Mouse (Mus musculus): ENCODE data around the gene Hspa1b. TPM values are rescaled to one million over a fixed set of nuclear protein-coding genes. Genes with fewer than 3 reads are reported as not detected.
"Not testable (repeated sequence)": the region's sequence is repeated elsewhere in the genome, so short reads cannot be mapped to it uniquely, and the experiment has no call there.

Hspa1b gene
- polyA plus RNA-seq, 1 experiment from 2014 or later, result 0.54 TPM

DNA sequence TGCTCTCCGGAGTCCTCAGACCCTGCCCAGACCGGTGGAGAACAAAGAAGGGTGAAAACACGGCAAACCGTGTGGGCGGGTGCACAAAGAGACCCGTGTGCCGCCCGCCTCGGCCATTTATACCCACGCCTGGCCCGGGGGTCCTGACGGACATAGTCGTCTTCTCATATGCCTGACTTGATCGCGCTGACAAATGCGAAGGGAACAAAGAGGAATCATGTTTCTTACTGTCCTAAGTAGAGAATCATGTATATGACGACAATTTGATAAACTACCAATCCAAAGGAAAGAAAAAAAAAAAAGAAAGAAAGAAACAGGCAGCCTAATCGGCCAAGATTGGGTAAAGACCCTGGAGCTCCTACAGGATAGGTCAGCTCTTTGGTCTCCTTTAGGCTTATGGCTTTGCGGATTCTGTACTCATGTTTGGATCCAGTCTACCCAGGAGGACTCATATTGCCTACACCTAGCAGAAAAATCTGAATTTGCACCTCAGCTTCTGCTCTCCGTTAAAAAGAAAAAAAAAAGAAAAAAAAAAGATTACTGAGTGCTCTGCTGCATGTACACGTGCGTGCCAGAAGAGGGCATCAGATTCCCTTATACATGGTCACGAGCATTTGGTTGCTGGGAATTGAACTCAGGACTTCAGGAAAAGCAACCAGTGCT lies 6.5 kb downstream of the Hspa1b start:
- peak overlapping the region; percentile 84 for H3K4me2 ChIP-seq (replicated peaks; ENCODE audit: low read depth, low read length)
- H3K27me3 ChIP-seq (ENCODE audit: control insufficient read depth, insufficient read depth, low read length), result no peaks in the 10 kb centered on the region
- H3K36me3 ChIP-seq (ENCODE audit: control insufficient read depth, insufficient read depth, low read length), result peaks cover 22% of the 10 kb centered on the region
- H3K4me1 ChIP-seq (ENCODE audit: control insufficient read depth, insufficient read depth, low read length), result 0 out of 2 replicates have a peak, but pooled peaks cover 11% of the 10 kb centered on the region
- H3K4me3 ChIP-seq (ENCODE audit: low read length), result peak overlapping the region; percentile 97
- peak overlapping the region; percentile 99 for H3K9ac ChIP-seq (ENCODE audit: low read depth, low read length)
- ATAC-seq (ENCODE audit: low FRiP score, low TSS enrichment), result peak; percentile 79
- H3K9me3 ChIP-seq (ENCODE audit: control insufficient read depth, low read length), result no peaks in the 10 kb centered on the region
- 1% methylated on average over 23 of the region's 23 CpGs for WGBS
- peak overlapping the region; percentile 96 for H3K27ac ChIP-seq (ENCODE audit: low read depth, low read length)

DNA sequence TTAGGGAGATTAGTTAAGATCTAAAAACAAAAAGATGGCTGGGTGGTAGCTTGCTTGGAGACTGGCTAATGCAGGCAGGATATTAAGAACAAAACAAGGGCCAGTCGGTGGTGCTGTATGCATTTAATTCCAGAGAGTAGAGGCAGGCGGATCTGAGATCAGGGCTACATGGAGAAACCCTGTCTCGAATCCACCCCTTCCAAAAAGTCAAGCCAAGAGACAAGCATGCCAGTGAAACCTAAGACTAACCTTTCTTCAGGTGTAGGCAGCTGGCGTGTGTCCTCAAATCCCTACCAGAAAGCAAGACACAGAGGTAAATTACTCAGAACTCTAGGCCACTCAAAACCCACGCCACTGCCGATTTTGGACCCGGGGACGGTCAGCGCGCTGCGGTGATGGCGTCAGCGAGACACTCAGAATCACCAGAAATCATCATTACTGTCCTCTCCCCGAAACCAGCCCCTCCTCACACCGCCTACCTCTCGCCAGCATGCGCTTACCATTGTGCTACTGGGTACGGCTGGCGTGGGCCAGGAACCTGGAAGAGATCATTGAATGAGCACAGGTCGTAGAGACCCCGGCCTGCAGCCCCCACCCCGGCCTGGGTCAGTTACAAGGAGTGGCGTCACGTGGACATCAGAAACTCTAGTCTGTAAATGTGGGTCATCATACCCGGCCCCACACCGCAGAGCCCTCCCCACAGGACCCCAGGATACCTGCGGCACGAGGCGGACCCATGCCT lies 7.2 kb downstream of the Hspa1b start:
- Histone ChIP-seq H3K9me3 (ENCODE audit: control insufficient read depth, low read length) (no peaks in the 10 kb centered on the region), H3K27ac (ENCODE audit: low read depth, low read length) (peak overlapping the region; percentile 96), H3K4me1 (ENCODE audit: control insufficient read depth, insufficient read depth, low read length) (0 out of 2 replicates have a peak, but pooled peaks cover 11% of the 10 kb centered on the region), H3K4me3 (ENCODE audit: low read length) (peak overlapping the region; percentile 97), H3K36me3 (ENCODE audit: control insufficient read depth, insufficient read depth, low read length) (peaks cover 22% of the 10 kb centered on the region), H3K9ac (ENCODE audit: low read depth, low read length) (peak overlapping the region; percentile 99), H3K27me3 (ENCODE audit: control insufficient read depth, insufficient read depth, low read length) (no peaks in the 10 kb centered on the region), H3K4me2 (replicated peaks; ENCODE audit: low read depth, low read length) (peak overlapping the region; percentile 84)
- no peak for ATAC-seq (ENCODE audit: low FRiP score, low TSS enrichment)
- WGBS, result under 1% methylated on average over 29 of the region's 29 CpGs

DNA sequence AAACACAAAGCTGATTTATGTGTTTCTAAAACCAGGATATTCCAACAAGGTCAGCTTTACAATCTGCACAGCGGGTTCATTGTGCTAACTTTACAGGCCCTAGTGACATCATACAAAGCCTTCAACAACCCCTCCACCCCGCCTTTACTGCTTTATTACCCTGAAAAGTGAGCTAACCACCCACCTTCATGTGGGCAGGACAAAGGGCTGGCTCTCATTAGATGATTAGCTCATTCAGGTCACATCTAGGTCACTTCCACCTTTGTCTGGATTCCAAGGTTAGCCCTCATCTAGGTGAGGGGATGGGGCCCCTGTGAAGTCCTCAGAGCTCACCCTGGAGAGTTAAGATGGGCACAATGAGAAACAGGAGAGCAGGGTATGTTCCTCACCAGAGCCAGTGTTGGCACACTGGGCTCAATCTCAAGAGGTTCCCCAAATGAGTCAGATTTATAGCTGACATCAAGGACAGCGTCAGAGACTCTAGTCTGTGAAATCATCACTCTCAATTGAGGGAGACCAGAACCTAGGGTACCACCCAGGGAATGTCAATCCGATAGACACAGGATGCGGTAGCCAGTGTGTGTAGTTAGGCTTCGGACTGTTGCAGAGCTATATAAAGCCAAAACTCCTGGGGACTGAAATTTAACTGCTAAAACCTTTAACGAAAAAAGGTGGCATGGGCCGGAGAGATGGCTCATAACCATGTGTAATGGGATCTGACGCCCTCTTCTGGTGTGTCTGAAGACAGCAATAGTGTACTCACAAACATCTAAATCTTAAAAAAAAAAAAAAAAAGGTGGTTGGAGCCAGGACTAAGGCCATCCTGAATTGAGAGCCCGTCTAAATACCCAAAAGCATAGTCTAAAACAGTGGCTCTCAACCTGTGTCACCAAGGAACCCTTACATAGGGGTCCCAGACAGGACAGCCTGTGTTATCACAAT lies 8.3 kb downstream of the Hspa1b start:
- ATAC-seq (ENCODE audit: low FRiP score, low TSS enrichment), result no peak
- Histone ChIP-seq H3K9ac (ENCODE audit: low read depth, low read length) (peak overlapping the region; percentile 99), H3K4me2 (replicated peaks; ENCODE audit: low read depth, low read length) (peak overlapping the region; percentile 84), H3K4me1 (ENCODE audit: control insufficient read depth, insufficient read depth, low read length) (0 out of 2 replicates have a peak, but pooled peaks cover 11% of the 10 kb centered on the region), H3K27ac (ENCODE audit: low read depth, low read length) (peak overlapping the region; percentile 96), H3K27me3 (ENCODE audit: control insufficient read depth, insufficient read depth, low read length) (no peaks in the 10 kb centered on the region), H3K4me3 (ENCODE audit: low read length) (peak overlapping the region; percentile 97), H3K9me3 (ENCODE audit: control insufficient read depth, low read length) (no peaks in the 10 kb centered on the region), H3K36me3 (ENCODE audit: control insufficient read depth, insufficient read depth, low read length) (peaks cover 22% of the 10 kb centered on the region)
- WGBS, result 17% methylated on average over 10 of the region's 10 CpGs

DNA sequence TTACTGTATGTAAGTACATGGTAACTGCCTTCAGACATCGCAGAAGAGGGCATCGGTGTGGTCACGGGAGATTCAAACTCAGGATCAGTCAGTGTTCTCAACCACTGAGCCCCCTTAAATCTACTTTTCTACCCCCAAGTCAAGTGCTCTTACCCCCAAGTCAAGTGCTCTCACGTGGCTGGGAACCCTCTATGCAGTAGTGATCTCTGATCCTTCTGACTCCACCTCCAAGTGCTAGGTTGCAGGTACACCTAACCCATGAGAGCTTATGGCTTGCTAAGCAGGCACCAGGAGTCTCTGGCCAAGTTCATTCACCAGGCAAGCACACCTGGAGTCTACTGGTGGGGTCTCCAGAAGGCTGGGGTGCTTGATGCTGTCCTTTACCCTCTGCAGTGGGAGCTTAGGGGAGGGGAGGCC lies 9.5 kb downstream of the Hspa1b start:
- ATAC-seq (ENCODE audit: low FRiP score, low TSS enrichment), result no peak; the same call in 1 of the 2 replicates
- no peak overlapping the region for H3K4me3 ChIP-seq (ENCODE audit: low read length)

DNA sequence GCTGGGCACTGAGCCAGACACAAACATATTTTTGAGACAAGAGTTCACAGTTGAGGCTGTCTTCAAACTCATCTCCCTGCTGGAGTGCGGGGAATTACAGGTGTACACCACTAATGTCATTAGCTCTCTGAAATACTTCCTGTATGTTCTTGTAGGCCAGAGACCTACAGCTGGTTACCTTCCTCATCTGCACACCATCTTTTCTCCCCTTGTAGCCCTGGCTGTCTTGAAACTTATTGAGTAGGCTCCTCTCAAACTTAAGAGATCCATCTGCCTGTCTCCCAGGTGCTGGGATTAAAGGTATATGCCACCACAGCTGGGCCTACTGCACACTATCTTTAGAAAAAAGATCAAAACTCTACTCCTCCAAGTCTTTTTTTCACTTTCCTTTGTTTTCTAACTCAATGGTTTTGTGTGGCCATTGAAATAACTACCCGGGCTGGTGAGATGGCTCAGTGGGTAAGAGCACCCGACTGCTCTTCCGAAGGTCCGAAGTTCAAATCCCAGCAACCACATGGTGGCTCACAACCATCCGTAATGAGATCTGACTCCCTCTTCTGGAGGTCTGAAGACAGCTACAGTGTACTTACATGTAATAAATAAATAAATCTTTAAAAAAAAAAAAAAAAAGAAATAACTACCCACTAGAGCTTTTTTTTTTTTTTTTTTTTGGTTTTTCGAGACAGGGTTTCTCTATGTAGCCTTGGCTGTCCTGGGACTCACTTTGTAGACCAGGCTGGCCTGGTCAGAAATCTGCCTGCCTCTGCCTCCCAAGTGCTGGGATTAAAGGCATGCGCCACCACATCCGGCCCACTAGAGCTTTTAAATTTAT lies 10.1 kb downstream of the Hspa1b start:
- not testable (repeated sequence) for H3K9me3 ChIP-seq (ENCODE audit: control insufficient read depth, low read length); ATAC-seq (ENCODE audit: low FRiP score, low TSS enrichment); H3K4me3 ChIP-seq (ENCODE audit: low read length); H3K9ac ChIP-seq (ENCODE audit: low read depth, low read length); H3K27me3 ChIP-seq (ENCODE audit: control insufficient read depth, insufficient read depth, low read length); H3K4me2 ChIP-seq (replicated peaks; ENCODE audit: low read depth, low read length)
- H3K4me1 ChIP-seq (ENCODE audit: control insufficient read depth, insufficient read depth, low read length), result 0 out of 2 replicates have a peak, but pooled peaks cover 11% of the 10 kb centered on the region
- H3K27ac ChIP-seq (ENCODE audit: low read depth, low read length), result peak overlapping the region; percentile 96
- 60% methylated on average over 9 of the region's 9 CpGs for WGBS
- peaks cover 22% of the 10 kb centered on the region for H3K36me3 ChIP-seq (ENCODE audit: control insufficient read depth, insufficient read depth, low read length)

More for the DNA sequence above, 9.5 kb downstream of the Hspa1b start:
- 44% methylated on average over 4 of the region's 4 CpGs for WGBS
- peaks cover 22% of the 10 kb centered on the region for H3K36me3 ChIP-seq (ENCODE audit: control insufficient read depth, insufficient read depth, low read length)
- H3K9me3 ChIP-seq (ENCODE audit: control insufficient read depth, low read length), result no peaks in the 10 kb centered on the region
- H3K9ac ChIP-seq (ENCODE audit: low read depth, low read length), result no peak overlapping the region; the same call in 1 of the 2 replicates
- H3K4me1 ChIP-seq (ENCODE audit: control insufficient read depth, insufficient read depth, low read length), result 0 out of 2 replicates have a peak, but pooled peaks cover 11% of the 10 kb centered on the region
- peak overlapping the region; percentile 96 for H3K27ac ChIP-seq (ENCODE audit: low read depth, low read length)
- H3K4me2 ChIP-seq (replicated peaks; ENCODE audit: low read depth, low read length), result no peak overlapping the region
- no peaks in the 10 kb centered on the region for H3K27me3 ChIP-seq (ENCODE audit: control insufficient read depth, insufficient read depth, low read length)

DNA sequence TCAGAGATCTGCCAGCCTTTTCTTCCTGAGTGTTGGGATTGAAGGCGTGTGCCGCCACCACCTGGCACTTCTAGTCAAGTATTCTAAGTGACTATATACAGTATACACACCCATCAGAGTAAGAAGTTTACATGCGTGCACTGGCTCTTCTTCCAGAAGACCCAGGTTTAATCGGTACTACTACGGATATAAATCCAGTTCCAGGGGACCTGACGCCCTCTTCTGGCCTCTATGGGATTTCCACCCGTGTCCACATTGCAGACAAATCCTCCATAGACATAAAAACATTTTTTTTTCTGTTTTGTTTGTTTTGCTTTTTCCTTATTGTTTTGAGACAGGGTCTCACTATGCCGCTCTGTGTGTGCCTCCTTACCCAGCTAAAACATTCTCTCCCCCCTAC lies 11.4 kb downstream of the Hspa1b start:
- no peaks in the 10 kb centered on the region for H3K9me3 ChIP-seq (ENCODE audit: control insufficient read depth, low read length)
- H3K9ac ChIP-seq (ENCODE audit: low read depth, low read length), result no peak overlapping the region
- H3K4me1 ChIP-seq (ENCODE audit: control insufficient read depth, insufficient read depth, low read length), result 0 out of 2 replicates have a peak, but pooled peaks cover 11% of the 10 kb centered on the region
- H3K27ac ChIP-seq (ENCODE audit: low read depth, low read length), result no peak overlapping the region
- ATAC-seq (ENCODE audit: low FRiP score, low TSS enrichment), result no peak
- WGBS, result 31% methylated on average over 8 of the region's 8 CpGs
- no peak overlapping the region for H3K4me2 ChIP-seq (replicated peaks; ENCODE audit: low read depth, low read length)
- H3K36me3 ChIP-seq (ENCODE audit: control insufficient read depth, insufficient read depth, low read length), result peaks cover 22% of the 10 kb centered on the region
- no peak overlapping the region for H3K4me3 ChIP-seq (ENCODE audit: low read length)
- no peaks in the 10 kb centered on the region for H3K27me3 ChIP-seq (ENCODE audit: control insufficient read depth, insufficient read depth, low read length)

DNA sequence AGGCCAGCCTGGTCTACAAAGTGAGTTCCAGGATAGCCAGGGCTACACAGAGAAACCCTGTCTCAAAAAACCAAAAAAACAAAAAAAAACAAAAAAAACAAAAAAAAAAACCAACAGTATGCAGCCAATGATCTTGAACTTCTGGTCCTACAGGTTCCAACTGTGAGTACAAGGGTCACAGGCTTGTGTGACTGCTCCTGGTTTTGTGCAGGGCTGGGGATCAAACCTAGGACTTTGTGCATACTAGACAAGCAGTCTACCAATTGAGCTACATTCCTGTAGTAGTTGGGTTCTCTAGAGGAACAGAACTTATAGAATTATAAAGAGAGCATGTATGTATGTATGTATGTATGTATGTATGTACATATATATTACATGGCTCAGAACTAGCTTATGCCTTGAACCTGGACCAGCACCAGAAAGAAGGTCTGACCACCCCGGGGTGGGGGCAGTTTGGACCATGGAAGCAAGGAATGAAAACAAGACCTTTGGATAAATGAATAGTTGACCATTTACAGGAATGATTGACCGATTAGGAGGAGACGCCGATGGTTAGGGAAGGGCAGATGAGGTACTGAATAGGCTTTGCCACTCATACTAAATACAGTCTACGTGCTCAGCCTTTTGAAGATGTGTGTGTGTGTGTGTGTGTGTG lies 12.4 kb downstream of the Hspa1b start:
- WGBS, result 86% methylated on average over 5 of the region's 5 CpGs
- no peak for ATAC-seq (ENCODE audit: low FRiP score, low TSS enrichment)

More for the DNA sequence above, 12.4 kb downstream of the Hspa1b start:
- Histone ChIP-seq H3K27ac (ENCODE audit: low read depth, low read length) (no peak overlapping the region), H3K36me3 (ENCODE audit: control insufficient read depth, insufficient read depth, low read length) (peaks cover 22% of the 10 kb centered on the region), H3K4me2 (replicated peaks; ENCODE audit: low read depth, low read length) (no peak overlapping the region), H3K27me3 (ENCODE audit: control insufficient read depth, insufficient read depth, low read length) (no peaks in the 10 kb centered on the region), H3K9me3 (ENCODE audit: control insufficient read depth, low read length) (no peaks in the 10 kb centered on the region), H3K9ac (ENCODE audit: low read depth, low read length) (no peak overlapping the region), H3K4me1 (ENCODE audit: control insufficient read depth, insufficient read depth, low read length) (0 out of 2 replicates have a peak, but pooled peaks cover 14% of the 10 kb centered on the region), H3K4me3 (ENCODE audit: low read length) (no peak overlapping the region)

All from kidney, embryonic 14.5 days (tissue).